16 mouse cellular contexts compared by ENCODE assay signal in genomic region chr19:40667111-40667510, GRCm38 (mm10).
"Had no signal": no experiment of that assay in that cellular context is flagged by ENCODE, and none has a peak within 500 bp of the region (broad histone marks: within the 10 kb centered on the region; RNA-seq: fewer than 3 reads in every experiment).

No protein-coding gene starts in this region.

- H3K4me3 ChIP-seq: midbrain, embryonic 13.5 days; midbrain, embryonic 15.5 days; neural tube, embryonic 13.5 days; neural tube, embryonic 15.5 days had no signal

- H3K9me3 ChIP-seq: midbrain, embryonic 13.5 days; midbrain, embryonic 15.5 days; neural tube, embryonic 13.5 days; neural tube, embryonic 15.5 days had no signal

- H3K36me3 ChIP-seq: midbrain, embryonic 13.5 days; midbrain, embryonic 15.5 days; neural tube, embryonic 15.5 days had no signal

- H3K27me3 ChIP-seq: midbrain, embryonic 13.5 days; midbrain, embryonic 15.5 days; neural tube, embryonic 13.5 days; neural tube, embryonic 15.5 days had no signal

- H3K4me2 ChIP-seq: lung, embryonic 14.5 days; midbrain, embryonic 11.5 days; midbrain, embryonic 13.5 days; midbrain, embryonic 15.5 days; neural tube, embryonic 13.5 days; neural tube, embryonic 15.5 days had no signal

- H3K9ac ChIP-seq: lung, embryonic 14.5 days; midbrain, embryonic 13.5 days; midbrain, embryonic 15.5 days; neural tube, embryonic 13.5 days; neural tube, embryonic 15.5 days had no signal

- H3K27ac ChIP-seq: midbrain, embryonic 13.5 days; midbrain, embryonic 15.5 days; neural tube, embryonic 13.5 days; neural tube, embryonic 15.5 days had no signal

- ATAC-seq: midbrain, embryonic 13.5 days; midbrain, embryonic 15.5 days had no signal

- DNase-seq: lung, adult 18-20 months; lung, embryonic 14.5 days; lung, postnatal 4 days; retina, postnatal 1 day; right cerebral cortex, adult 18-20 months; right cerebral cortex, postnatal 25 days; right cerebral cortex, postnatal 4 days; spleen, adult 18-20 months; thymus, adult 18-20 months; thymus, postnatal 14 days; thymus, postnatal 36 days had no signal
